Mouse (Mus musculus) erythroblast, embryonic 14.5 days (primary cell): ENCODE results near the gene Rhbg. TPM values are rescaled to one million over a fixed set of nuclear protein-coding genes. Genes with fewer than 3 reads are reported as not detected.

Experiments
- H3K27me3 ChIP-seq: 2 replicates; pipeline ENCODE4 v1.6.1; 2012; ENCODE audit warnings: inconsistent platforms; ENCODE audit not compliant: control insufficient read depth
- H3K36me3 ChIP-seq: 2 replicates; pipeline ENCODE4 v1.6.1; 2012; ENCODE audit warnings: mild to moderate bottlenecking, inconsistent platforms; ENCODE audit not compliant: control insufficient read depth
- H3K4me1 ChIP-seq: 2 replicates; pipeline ENCODE4 v1.6.1; 2012; ENCODE audit warnings: inconsistent platforms; ENCODE audit not compliant: control insufficient read depth
- H3K4me3 ChIP-seq: replicated peaks from 2 replicates; pipeline ENCODE3; 2012; ENCODE audit warnings: moderate library complexity, mild to moderate bottlenecking, inconsistent platforms
- H3K9me3 ChIP-seq: 2 replicates; pipeline ENCODE4 v1.6.1; 2012; ENCODE audit warnings: low read length, inconsistent platforms, mixed read lengths; ENCODE audit not compliant: control insufficient read depth
- GATA1 ChIP-seq: IDR thresholded peaks from 2 replicates; pipeline ENCODE4 v1.6.1; 2012; ENCODE audit warnings: low read length, inconsistent platforms, mixed read lengths
- TAL1 ChIP-seq: IDR thresholded peaks from 3 replicates; pipeline ENCODE4 v1.6.1; 2012; ENCODE audit warnings: low read length, inconsistent platforms, mixed read lengths
- polyA plus RNA-seq: library from polyadenylated mRNA; stranded (reverse); fragments of >175 nt; gene quantifications from 2 replicates; pipeline ENCODE4 v1.2.3, GENCODE M21; 2012

Gene Rhbg
- polyA plus RNA-seq, 1 experiment, result not detected

DNA sequence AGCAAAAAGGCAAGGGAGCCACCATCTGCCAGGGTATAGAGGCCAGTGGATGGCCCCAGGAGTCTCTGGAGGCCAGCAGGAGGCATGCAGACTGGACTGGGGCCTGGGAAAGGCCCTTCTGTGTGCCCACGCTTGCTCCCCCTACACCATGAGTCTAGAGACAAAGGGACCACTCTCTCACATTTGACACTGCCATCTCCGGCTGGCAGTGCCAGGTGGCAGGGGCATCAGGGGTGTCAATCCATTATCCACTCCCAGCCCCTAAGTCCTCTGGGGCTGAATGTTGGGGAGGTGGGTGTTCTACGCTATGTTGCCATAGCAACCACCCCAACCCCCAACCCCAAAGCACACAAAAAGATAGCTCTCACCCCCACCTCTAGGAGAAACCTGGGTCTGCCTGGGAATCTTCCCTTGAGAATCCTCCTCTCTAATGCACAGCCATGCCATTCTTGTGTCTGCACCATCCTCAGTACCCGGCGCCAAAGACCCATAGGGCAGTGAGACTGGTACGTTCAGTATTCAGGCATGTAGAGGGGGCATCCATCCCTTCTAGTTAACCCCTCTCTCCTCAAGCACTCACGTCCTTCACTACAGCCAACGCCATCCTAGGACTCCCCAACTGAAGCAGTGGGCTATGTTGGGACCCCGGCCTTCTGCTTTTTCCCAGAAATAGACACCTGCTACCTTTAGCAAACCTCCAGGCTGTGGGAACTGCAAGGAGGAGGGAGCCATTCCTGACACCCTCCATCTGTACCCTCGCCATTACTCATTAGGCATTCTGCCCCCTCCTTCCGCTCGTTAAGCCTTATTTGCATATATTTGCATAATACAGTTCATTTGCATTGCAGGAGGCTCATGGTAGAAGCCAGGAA lies 32.8 kb downstream of the Rhbg start:
- Histone ChIP-seq H3K9me3 (no peaks in the 10 kb centered on the region), H3K4me1 (no peaks in the 10 kb centered on the region), H3K27me3 (peaks cover 71% of the 10 kb centered on the region), H3K4me3 (no peak overlapping the region), H3K36me3 (no peaks in the 10 kb centered on the region)
- no peak for TF ChIP-seq GATA1
- TF ChIP-seq TAL1, result no peak

- H3K4me3 ChIP-seq, result no peak overlapping the region
- no peaks in the 10 kb centered on the region for H3K36me3 ChIP-seq
- H3K4me1 ChIP-seq, result no peaks in the 10 kb centered on the region
- TF ChIP-seq TAL1, result no peak
- TF ChIP-seq GATA1, result no peak
- H3K27me3 ChIP-seq, result peaks cover 76% of the 10 kb centered on the region
- peaks cover 2% of the 10 kb centered on the region; the same call in 1 of the 2 replicates for H3K9me3 ChIP-seq
These were observed 33.7 kb downstream of the Rhbg start for GRCm38 (mm10) chr3:88220842-88221241.

- Histone ChIP-seq H3K4me1 (peaks cover 8% of the 10 kb centered on the region), H3K36me3 (no peaks in the 10 kb centered on the region), H3K4me3 (no peak overlapping the region), H3K27me3 (peaks cover 78% of the 10 kb centered on the region), H3K9me3 (peaks cover 9% of the 10 kb centered on the region; the same call in 1 of the 2 replicates)
- TF ChIP-seq TAL1 (no peak), GATA1 (no peak)
These were observed 34.6 kb downstream of the Rhbg start for GRCm38 (mm10) chr3:88219940-88220339.

DNA sequence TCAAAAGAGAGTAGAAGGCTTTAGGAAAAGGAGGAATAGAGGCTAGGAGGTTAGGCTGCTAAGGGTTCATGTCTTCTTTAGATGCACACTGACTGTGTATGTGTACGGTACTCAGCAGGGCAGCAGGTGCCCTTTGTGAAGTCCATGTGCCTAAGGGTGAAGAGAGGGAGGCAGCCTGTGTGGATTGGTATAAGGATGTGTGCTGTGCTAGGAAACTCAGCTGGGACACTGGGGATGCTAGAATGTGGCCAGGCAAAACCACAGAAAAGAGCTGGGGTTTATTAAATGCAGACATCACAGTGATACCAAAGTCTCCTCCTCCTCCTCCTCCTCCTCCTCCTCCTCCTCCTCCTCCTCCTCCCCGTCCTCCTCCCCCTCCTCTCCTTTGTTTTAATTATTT lies 36.8 kb downstream of the Rhbg start:
- peaks cover 19% of the 10 kb centered on the region for H3K4me1 ChIP-seq
- peaks cover 15% of the 10 kb centered on the region; the same call in 1 of the 2 replicates for H3K9me3 ChIP-seq
- peaks cover 91% of the 10 kb centered on the region for H3K27me3 ChIP-seq
- no peak overlapping the region for H3K4me3 ChIP-seq
- no peaks in the 10 kb centered on the region for H3K36me3 ChIP-seq
- TF ChIP-seq GATA1 (no peak), TAL1 (no peak)

- TF ChIP-seq GATA1, result no peak
- TF ChIP-seq TAL1, result no peak
- no peak overlapping the region for H3K4me3 ChIP-seq
- H3K36me3 ChIP-seq, result no peaks in the 10 kb centered on the region
- peaks cover 15% of the 10 kb centered on the region; the same call in 1 of the 2 replicates for H3K9me3 ChIP-seq
- H3K27me3 ChIP-seq, result peaks cover 98% of the 10 kb centered on the region
- H3K4me1 ChIP-seq, result peaks cover 26% of the 10 kb centered on the region
These were observed 37.8 kb downstream of the Rhbg start for GRCm38 (mm10) chr3:88216534-88217326.

GRCm38 (mm10) chr3:88216116-88216515 lies 38.4 kb downstream of the Rhbg start:
- Histone ChIP-seq H3K36me3 (no peaks in the 10 kb centered on the region), H3K4me1 (peaks cover 26% of the 10 kb centered on the region), H3K27me3 (peaks cover 98% of the 10 kb centered on the region), H3K4me3 (no peak overlapping the region), H3K9me3 (peaks cover 15% of the 10 kb centered on the region; the same call in 1 of the 2 replicates)
- TF ChIP-seq GATA1 (no peak), TAL1 (no peak)

DNA sequence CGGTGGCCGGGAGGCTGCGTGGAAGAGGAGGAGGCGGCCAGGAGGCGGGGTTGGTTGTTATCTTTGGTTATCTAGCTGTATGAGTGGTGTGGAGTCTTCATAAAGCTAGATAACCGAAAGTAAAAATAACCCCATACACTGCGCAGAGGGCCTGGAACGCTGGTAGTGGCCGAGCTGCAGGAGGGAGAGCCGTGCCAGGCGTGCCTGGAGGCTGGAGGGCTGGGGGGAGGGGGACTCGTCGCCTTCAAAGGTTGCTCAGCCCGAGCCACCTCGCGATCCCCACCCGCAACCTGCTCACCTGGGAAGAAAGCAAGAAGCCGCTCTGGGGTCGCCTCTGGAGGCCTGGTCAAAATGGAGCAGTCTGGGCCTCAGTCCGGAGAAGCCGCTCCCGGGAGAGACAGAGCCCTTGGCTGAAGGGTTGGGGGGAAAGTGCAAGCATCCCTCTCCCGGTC lies 38.9 kb downstream of the Rhbg start:
- Histone ChIP-seq H3K4me1 (peaks cover 26% of the 10 kb centered on the region), H3K9me3 (peaks cover 15% of the 10 kb centered on the region; the same call in 1 of the 2 replicates), H3K4me3 (no peak overlapping the region), H3K27me3 (peaks cover 98% of the 10 kb centered on the region), H3K36me3 (no peaks in the 10 kb centered on the region)
- TF ChIP-seq GATA1, result no peak
- TF ChIP-seq TAL1, result no peak

- no peak overlapping the region for H3K4me3 ChIP-seq
- H3K27me3 ChIP-seq, result peaks cover 98% of the 10 kb centered on the region
- no peaks in the 10 kb centered on the region for H3K36me3 ChIP-seq
These were observed 39.4 kb downstream of the Rhbg start for GRCm38 (mm10) chr3:88214971-88215552.

More at GRCm38 (mm10) chr3:88214971-88215552, 39.4 kb downstream of the Rhbg start:
- Histone ChIP-seq H3K4me1 (peaks cover 26% of the 10 kb centered on the region), H3K9me3 (peaks cover 15% of the 10 kb centered on the region; the same call in 1 of the 2 replicates)
- TF ChIP-seq TAL1 (no peak), GATA1 (no peak)
